Mouse (Mus musculus): ENCODE data around the gene Fam178b.

DNA sequence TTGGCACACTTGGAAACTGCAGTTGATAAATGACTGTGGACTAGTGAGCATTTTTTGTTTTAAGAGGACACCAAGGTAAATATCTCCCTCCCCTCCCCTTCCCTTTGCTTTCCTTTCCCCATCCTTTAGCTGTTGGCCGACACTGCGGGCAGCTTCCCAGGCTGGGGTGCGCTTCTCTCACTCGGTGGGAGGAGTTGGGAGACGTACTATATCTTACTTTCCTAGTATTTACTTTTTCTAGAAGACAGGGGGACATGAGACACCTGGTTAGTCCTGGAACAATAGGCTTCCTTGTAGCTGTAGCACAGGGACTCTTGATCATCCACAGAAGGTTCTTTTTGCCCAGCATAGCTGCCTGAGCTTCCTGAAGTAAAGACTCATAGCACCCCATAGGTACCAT, 158.9 kb downstream of the Fam178b start:
- TF ChIP-seq POLR2A (IDR thresholded peaks at IDR 0.05; ENCODE audit: insufficient read depth, low read depth, low read length) = no peak
- TF ChIP-seq CTCF (IDR thresholded peaks at IDR 0.05; ENCODE audit: insufficient read depth, low read depth, low read length) = no peak
